Mouse (Mus musculus) urinary bladder, postnatal 25 days (tissue): ENCODE measurements around the gene H2-M5.
"Not testable (repeated sequence)": the region's sequence is repeated elsewhere in the genome, so short reads cannot be mapped to it uniquely, and the experiment has no call there.

ENCODE experiments used
- DNase-seq: peaks from one replicate; pipeline ENCODE4 v3.0.0; 2022; ENCODE audit warnings: low spot score

H2-M5 gene

GRCm38 (mm10) chr17:36993770-36994325 lies 4.5 kb upstream of the H2-M5 start:
- no peak for DNase-seq

DNA sequence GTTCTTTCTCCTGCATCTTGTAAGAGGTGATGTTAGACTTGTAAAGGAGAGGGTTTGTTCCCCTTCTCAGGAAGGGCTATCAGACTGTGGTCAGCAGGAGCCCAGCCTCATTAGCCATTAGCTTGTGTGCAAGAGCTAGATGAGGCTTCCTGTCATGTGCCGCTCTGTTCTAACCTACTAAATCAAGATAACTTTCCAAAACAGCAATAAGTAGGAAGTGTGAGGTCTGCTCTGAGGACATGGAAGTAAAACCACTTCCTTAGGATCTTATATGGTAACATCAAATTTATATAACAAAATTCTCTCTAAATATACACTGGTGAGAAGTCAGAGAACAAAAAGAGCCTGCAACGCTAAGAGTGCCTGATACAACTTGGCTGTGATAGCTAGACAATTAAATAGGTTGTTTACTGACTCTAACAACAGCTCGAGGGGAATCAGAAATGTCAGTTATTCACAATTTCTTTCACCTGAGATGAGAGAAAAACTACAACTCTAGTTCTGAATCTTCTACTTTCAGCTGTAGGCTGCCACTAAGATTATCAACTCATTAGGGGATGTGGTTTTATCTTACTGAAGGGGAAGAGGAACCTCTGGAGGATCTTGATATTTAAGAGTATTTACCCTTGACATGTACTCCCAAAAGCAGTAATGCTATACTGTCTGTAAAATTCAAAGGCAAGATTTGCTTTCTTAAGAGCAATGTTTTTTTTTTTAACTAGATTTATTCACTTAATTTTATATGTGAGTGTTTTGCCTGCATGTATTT lies 3.2 kb upstream of the H2-M5 start:
- DNase-seq, result no peak

DNA sequence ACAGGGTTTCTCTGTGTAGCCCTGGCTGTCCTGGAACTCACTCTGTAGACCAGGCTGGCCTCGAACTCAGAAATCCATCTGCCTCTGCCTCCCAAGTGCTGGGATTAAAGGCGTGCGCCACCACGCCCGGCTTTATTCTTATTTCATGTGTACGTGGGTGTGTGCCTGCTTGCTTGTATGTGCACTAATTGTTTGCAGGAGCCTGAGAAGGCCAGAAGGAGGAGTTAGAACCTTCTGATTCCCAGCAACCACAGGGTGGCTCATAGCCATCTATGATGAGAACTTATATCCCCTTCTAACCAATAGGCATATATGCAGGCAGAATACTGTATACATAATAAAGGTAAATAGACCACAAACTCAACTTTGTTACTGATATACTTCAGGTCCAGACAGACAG lies 1.3 kb upstream of the H2-M5 start:
- DNase-seq, result not testable (repeated sequence)

DNA sequence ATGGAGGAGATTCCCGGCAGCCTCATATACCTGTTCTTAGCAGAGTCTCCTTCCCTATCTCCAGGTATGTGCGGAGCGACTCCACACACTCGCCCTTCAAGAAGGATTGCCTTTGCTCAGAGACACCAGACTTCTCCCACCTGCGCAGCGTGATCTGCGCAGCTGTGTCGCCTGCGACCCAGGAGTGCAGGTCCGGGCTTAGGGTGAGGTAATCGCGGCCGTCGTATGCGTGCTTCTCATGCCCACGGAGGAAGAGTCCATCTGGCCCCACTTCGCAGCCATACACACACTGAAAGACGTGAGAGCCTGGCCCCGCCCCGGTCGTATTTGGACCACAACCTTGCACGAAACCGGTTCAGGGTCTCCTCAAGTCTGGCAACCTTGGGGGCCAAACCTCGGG lies 862 bp downstream of the H2-M5 start:
- no peak for DNase-seq

- no peak for DNase-seq
These were observed 6.8 kb downstream of the H2-M5 start for GRCm38 (mm10) chr17:36982253-36983155.

DNA sequence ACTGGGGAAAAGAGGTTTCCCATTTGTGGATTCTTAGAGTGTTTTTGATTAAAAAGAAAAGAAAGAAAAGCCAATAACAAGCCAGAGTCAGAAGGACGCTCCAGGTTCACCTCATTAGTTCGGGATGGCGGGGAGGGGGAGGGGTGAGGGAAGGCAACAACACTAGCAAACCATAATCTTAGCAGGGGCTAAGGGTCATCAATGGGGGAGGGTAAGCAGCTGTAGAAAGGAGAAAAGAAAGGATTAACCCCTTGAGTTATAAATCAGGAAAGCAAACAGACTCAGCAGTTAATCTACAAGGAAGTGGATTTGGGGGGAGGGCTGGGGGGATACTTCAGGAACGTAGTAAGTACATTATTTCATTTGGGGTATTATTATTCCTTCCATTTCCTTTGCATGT lies 7.5 kb downstream of the H2-M5 start:
- DNase-seq, result no peak

GRCm38 (mm10) chr17:36981221-36981813 lies 8.0 kb downstream of the H2-M5 start, which contains the start of gene 2410137M14Rik:
2410137M14Rik (minus strand) TSS chr17:36981237.
- peak; percentile 11 for DNase-seq

GRCm38 (mm10) chr17:36973271-36973787 lies 16.0 kb downstream of the H2-M5 start:
- DNase-seq, result no peak

DNA sequence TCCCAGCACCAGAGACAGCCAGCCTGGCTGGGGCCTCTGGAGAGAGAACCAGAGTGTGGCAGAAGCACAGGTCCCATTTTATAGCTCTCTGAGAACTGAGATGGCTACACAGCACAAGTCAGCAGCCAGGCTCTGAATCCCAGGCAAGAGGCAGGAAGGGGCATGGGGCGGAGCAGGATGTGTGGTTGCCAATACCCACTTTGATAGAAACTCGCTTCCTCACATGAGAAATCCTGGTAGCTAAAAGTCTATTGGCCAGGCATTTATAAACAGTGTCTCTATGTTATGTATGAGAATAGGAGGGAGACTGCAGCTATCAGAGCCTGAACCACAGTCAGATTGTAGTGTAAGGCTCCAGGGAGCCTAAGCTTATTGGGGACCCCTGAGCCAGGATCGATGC lies 16.5 kb downstream of the H2-M5 start:
- no peak for DNase-seq

DNA sequence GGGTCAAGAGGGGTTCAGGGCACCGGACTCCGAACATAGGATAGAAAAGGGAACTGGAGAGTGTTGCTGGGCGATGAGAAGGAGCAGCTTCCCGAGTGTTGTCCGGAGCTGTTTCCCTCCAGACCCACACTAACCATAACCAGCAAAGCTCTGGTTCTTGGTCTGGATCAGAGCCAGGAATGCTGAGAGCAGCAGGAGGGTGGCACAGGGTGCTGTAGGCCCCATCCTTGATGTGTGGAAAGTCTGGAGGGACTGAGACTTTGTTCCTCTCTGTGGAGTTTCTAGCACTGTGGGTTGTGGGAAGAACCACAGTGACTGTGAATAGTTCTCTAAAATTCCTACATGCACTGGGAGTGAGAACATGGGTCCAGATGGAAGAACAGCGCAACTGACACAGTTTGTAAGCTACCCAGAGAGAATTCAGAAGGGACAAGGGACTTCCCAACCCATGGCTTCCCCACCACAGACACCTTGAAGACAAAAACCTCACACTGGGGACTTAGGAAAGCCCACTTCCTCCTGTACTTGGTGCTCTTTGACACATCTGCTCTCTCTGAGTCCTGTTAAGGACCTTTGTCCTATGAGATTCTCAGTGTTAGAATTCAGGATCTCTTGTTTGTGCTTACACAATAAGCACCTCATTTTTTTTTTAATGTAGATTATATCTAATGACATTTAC lies 18.0 kb downstream of the H2-M5 start:
- DNase-seq, result no peak

DNA sequence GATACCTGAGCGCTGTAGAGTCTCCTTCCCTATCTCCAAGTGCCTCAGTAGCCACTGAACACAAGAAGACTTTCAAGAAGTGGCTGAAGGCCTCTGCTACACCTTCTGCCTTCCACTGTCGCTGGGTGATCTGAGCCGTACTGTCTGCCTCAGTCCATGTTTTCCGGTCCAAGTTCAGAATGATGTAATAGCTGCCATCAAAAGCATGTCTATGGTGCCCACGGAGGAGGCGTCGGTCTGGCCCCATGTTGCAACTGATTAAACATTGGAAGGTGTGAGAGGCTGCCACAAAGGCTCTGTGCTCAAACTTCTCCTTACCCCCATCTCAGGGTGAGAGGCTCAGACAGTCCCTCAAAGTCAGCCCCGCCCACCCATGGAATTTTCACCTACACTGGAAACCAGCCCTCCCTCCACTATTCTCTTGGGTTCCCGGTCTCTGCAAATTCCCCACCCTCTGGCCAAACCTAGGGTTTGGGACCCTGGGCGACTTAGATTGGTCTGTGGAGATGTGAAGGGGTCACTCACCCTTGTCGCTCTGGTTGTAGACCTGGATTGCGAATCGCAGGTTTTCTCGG lies 18.9 kb downstream of the H2-M5 start:
- DNase-seq, result no peak

DNA sequence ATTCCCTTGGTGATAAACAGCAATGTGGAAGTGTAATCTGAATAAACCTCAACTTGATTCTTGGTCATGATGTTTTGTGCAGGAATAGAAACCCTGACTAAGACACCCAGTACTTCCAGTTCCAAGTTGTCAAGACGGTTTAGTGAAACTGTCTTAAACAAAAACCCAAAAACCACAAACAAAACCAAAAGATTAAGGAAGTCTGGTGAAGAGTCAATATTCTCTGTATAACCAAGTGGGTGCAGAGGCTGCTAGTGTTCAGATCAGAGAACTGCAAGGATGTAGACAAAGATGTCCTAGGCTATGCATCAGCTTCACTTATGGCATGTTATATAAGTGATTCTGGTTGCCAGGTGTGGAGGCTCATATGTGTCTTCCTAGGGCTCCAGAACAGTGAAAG lies 22.5 kb downstream of the H2-M5 start:
- no peak for DNase-seq

- DNase-seq, result no peak
These were observed 28.2 kb downstream of the H2-M5 start for GRCm38 (mm10) chr17:36961125-36961524.

DNA sequence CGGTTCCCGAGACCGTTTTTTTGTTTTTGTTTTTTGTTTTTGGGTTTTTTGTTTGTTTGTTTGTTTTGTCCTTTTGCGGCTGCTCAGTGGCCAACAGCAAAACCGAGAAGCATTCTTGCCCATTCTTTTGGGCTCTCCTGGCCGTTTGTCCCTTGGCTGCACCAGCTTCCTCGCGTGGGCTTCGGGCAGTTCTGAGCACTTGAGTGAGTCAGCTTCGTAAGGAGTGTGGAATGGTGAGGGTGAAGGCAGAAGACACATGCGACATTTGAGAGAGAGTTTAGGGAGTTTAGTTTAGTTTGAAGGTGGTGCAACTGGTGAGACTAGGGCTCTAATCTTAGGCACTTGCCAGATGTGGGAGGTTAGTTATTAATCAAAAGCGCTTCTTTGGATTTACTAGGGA lies 30.5 kb downstream of the H2-M5 start:
- DNase-seq, result peak; percentile 8

DNA sequence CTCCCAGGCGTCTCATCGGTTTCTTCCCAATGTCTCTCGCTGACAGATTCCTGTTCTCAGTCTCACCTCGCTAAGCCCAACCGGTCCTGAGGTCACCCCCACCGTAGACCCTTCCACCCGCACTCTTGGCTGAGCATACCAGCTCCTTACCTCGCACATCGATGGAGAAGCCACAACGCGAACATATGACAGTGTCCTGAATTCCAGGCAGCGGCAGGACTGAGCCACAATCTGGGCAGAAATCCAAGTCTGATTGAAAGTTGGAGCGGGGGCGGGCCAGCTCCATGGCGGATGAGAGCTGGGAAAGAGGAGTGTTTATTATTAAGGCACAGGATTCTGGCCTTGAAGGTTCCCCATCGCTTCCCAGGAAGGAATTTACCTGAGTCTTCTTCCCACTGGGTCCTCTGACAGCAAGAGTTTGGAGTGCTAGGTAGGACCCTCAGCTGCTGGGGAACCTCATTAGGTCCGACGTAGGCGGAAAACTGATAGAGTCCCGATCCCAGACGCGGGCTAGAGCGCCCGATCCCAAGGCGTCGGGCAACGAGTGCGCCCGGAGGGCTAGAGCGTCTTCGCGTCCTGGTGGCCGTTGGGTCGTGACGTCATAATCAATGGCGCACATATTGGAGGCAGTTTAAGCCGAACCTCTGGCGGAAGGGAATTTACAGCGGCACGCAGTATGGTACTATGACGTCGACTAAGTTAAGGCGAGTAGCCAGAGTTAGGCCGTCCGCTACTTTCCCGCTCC lies 31.2 kb downstream of the H2-M5 start, which contains the start of the genes Znrd1 and Znrd1as:
Gene Znrd1, minus strand, starts transcription at position 561 of the 745 bp plus-strand sequence.
Gene Znrd1as, plus strand, starts transcription at position 594 of the 745 bp plus-strand sequence.
- DNase-seq, result peak; percentile 89

- DNase-seq, result no peak
These were observed 36.3 kb downstream of the H2-M5 start for GRCm38 (mm10) chr17:36953062-36953461.

DNA sequence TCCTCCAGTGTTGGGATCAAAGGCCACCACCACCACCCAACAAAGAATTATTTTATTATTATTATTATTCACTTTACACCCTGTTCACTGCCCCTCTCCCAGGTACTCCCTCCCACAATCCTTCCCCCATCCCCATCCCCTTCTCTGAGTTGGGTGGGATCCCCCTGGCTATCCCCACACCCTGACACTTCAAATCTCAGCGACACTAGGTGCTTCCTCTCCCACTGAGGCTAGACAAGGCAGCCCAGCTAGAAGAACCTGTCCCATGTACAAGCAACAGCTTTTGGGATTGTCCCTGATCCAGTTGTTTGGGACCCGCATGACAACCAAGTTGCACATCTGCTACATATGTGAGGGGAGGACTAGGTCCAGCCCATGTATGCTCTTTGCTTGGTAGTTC lies 36.7 kb downstream of the H2-M5 start:
- DNase-seq, result no peak

- peak; percentile 89 for DNase-seq
These were observed 38.1 kb downstream of the H2-M5 start, which contains the start of gene Ppp1r11 for GRCm38 (mm10) chr17:36950981-36951947. Ppp1r11 (minus strand) TSS chr17:36951741.

GRCm38 (mm10) chr17:36949265-36949664 lies 40.1 kb downstream of the H2-M5 start:
- DNase-seq, result no peak
